Mouse (Mus musculus): Measurements from ENCODE around the gene Pou6f1. TPM values are rescaled to one million over a fixed set of nuclear protein-coding genes. Genes with fewer than 3 reads are reported as not detected.
"Not testable (repeated sequence)": the region's sequence is repeated elsewhere in the genome, so short reads cannot be mapped to it uniquely, and the experiment has no call there.

Pou6f1 gene
- total RNA-seq, 2 experiments from 2014 or later, result 119 to 127 TPM

DNA sequence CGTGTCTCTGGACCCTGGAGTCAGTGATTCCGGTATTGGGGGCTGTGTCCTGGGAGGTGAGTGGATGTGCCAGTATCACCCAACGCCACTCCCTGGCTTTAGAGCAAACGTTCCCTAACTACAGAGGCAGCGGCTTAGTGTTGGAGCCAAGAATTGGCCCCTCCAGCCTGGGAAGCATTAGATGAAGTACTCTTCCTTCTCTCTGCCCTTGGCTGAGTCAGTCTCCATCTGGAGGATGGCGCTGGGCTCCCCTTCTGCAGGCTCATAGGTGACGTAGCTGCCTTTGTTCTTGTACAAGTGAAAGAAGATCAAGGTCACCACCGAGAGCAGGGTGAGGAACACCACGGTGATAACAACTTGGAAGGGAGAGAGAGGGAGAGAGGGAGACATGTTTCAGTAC, 21.9 kb upstream of the Pou6f1 start:
- peak in 1 of 2 experiments; percentile 10 for DNase-seq (ENCODE audit: low spot score in 2 of 2)

- no peak for DNase-seq (ENCODE audit: low spot score in 2 of 2)
Measured at GRCm38 (mm10) chr15:100619200-100619599, 19.4 kb upstream of the Pou6f1 start.

DNA sequence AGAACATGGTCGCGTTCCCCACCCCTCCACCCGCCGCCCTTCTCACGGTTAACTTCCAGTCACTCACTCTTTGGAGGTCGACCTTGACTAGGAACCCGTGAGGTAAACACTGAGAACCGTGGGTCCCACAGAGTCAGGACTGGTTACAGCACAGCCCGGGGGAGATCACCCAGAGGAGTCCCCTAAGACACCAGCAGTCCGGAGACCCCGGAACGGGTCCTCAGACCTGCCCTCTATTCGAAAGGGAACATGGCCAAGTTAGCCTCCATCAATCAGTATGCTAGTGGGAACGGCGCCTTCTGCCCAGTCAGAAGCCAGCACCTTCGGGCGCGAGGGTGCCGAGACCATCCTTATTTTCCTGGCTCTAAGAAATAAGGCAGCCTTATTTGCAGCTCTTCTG, 16.4 kb upstream of the Pou6f1 start:
- no peak for DNase-seq (ENCODE audit: low spot score in 2 of 2)

DNA sequence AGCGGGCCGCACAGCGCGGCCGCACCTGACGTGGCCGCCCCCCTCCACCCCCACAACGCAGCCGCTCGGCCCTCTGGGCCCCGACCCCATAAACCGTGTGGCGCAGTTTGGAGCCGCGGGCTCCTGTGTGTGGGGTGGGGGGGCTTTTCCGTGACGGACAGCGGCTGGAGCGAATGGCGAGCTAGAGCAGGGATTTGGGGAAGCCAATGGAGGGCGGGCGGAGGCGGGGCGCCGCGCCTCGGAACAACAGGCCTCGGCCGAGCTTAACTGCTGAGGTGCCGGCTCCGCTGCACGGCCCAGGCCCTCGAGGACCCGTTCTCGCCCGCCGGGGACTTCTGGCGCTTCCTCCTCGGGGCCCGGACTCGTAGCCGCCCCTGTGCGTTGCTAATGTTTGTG, 16.0 kb upstream of the Pou6f1 start:
- peak; percentile 89 to 90 for DNase-seq (ENCODE audit: low spot score in 2 of 2)

- peak; percentile 98 to 99 for DNase-seq (ENCODE audit: low spot score in 2 of 2)
Measured at GRCm38 (mm10) chr15:100614996-100615824, 15.4 kb upstream of the Pou6f1 start, which contains the start of gene Dazap2. Dazap2 (plus strand) TSS chr15:100615349.

DNA sequence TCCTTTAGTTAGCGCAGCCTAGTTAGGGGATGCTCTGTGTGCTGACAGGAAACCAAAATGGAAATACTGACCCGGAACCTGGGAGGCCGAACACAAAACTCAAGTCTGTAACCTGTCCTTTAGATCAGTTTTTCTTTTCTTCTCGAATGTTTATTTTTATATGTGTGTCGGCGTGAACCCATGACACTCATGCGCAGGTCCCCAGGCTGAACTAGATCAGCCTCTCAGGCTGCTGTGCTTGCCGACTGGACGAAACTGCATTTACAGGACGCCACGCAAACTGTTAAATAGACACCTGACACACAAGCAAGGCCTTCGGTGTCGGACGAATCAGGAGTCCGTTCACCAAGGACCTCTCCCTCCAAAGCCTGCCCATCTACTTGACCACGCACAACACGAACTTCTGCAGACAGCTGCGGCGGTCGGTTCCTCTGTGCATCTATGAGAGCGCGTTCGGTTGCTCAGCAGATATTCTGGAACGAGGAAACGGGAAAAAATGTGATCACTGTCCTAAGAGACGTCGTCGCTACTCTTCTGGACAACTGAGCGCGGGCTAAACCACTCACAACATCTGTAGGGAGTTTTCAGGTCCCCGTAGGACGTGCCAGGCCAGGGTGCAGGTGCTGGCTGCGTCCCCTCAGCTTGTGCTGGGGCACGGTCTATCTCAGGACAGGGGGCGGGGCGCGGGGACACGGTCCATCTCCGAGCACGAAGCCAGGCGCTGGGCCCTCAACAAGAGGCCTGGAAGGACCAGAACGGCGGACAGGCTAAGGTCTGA, 14.6 kb upstream of the Pou6f1 start:
- DNase-seq (ENCODE audit: low spot score in 2 of 2), result no peak

DNA sequence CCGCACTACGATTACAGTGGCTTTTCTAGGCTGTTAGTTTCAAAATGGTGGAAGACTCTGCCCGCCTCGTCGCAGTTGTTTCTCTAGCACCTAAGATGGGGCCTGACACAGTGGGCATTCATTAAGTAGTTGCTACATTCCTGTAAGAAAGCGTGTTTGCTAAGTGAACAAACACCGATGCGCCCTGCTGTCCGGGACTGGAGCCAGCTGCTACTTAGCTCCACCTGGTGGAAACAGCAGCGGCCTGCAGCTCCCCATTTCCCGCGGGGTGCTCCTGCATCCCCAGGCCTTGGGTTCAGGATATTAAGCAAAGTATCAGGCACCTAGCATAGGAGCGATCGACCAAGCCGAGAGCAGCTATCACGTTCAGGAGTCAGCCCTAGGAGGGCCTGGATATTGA, 13.8 kb upstream of the Pou6f1 start:
- DNase-seq (ENCODE audit: low spot score in 2 of 2), result peak; percentile 76 to 78

- DNase-seq (ENCODE audit: low spot score in 2 of 2), result peak in 1 of 2 experiments; percentile 17
Measured at GRCm38 (mm10) chr15:100612432-100612831, 12.6 kb upstream of the Pou6f1 start.

DNA sequence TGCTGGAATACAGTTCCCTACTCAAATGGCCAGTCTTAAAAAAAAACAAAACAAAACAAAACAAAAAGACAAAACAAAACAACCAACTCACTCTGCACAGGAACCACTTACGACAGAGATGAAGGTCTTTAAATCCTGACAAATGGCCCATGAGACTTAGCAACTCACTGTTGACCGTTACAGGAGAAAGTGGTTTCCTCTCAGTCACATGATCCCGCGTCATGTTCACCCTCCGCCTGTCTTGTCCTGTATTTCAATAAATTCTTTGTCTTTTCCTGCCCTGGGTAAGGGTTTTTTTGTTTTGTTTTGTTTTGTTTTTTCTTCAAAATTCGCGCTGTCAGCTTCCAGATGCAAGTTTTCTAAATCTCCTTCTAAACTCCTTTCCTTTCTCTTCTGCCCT, 12.2 kb upstream of the Pou6f1 start:
- DNase-seq (ENCODE audit: low spot score in 2 of 2), result no peak

GRCm38 (mm10) chr15:100606677-100607076, 6.9 kb upstream of the Pou6f1 start:
- DNase-seq (ENCODE audit: low spot score in 2 of 2), result not testable (repeated sequence)

DNA sequence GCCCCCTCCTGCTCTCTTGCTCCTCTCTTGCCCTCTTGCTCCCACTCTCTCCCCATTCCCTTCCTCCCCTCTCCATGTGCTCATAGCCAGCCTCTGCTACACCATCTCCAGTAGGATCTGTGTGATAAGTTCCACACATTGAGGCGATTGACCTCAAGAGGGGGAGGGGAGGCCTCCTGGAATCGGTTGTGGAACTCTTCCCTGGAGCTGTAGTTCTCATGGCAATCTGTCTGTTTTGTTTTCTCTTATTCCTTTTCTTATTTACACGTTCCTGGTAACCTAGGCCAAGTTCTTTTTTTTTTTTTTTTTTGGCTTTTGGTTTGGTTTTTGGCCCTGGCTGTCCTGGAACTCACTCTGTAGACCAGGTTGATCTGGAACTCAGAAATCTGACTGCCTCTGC, 1.9 kb upstream of the Pou6f1 start:
- DNase-seq (ENCODE audit: low spot score in 2 of 2), result no peak

- no peak for DNase-seq (ENCODE audit: low spot score in 2 of 2)
Measured at GRCm38 (mm10) chr15:100600696-100601272, 1.0 kb upstream of the Pou6f1 start.

DNA sequence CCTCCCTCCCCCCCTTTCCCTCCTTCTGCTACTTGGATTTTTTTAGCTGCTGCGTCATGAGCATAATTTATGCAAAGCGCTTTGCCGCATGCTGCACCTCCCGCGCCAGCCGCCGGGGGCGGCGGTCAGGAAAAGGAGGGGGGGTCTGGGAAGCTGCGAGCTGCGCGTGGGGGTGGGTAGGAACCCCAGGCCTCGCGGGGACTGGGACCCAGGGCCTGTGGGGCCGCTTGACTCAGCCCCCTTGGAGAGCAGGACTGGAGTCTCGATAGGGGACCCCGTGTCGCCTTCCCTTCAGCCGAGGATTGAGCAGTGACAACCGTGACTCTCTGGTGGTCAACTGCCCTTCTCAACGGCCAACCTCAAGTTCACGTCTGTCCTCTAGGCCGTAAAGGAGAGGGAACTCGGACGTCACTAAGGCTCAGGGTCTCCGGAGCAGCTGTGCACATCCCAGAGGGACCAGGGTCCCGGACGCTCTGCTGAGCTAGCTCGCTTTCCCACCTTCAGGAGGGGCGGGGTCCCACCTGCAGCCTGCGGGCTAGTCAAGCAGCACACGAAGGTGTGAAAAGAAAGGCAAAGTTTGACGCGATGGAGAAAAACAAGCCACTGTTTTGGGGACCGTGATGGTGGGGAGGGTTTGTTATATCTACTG, 387 bp upstream of the Pou6f1 start:
- peak; percentile 68 to 70 for DNase-seq (ENCODE audit: low spot score in 2 of 2)

- peak; percentile 23 to 36 for DNase-seq (ENCODE audit: low spot score in 2 of 2)
Measured at GRCm38 (mm10) chr15:100598883-100599275, 905 bp downstream of the Pou6f1 start.

- DNase-seq (ENCODE audit: low spot score in 2 of 2), result no peak
Measured at GRCm38 (mm10) chr15:100598287-100598882, 1.4 kb downstream of the Pou6f1 start.

DNA sequence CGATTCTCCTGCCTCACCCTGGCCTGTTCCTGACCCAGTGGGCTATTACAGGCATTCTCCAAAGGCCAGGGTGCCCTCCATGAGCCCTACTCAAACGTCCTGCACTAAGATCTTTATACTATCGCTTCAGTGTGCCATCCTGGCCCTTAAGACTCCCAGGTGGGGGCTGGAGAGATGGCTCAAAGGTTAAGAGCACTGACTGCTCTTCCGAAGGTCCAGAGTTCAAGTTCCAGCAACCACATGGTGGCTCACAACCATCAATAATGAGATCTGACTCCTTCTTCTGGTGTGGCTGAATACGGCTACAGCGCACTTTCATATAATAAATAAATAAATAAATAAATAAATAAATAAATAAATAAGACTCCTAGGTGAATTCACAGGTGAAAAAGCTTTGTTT, 7.0 kb downstream of the Pou6f1 start:
- DNase-seq (ENCODE audit: low spot score in 2 of 2), result no peak

GRCm38 (mm10) chr15:100590436-100590835, 9.3 kb downstream of the Pou6f1 start:
- no peak for DNase-seq (ENCODE audit: low spot score in 2 of 2)

DNA sequence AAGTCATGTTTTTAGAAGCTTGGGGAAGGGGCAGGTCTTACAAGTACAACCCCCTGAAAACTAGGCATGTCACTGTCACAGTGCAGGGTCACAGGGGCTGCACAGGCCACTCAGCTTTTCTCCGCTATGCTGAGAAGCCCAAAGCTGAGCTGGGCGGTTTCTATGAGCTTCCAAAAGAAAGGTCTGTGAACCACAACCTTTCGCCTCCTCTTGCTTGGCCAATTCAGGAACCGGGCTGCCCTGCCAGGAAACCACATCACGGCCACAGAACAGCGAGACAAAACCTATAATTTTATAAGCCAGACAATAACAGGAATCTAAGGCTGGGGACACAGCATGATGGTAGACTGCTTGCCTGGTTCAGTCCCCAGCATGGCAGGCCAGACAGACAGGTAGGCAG, 11.5 kb downstream of the Pou6f1 start:
- no peak for DNase-seq (ENCODE audit: low spot score in 2 of 2)

- no peak for DNase-seq (ENCODE audit: low spot score in 2 of 2)
Measured at GRCm38 (mm10) chr15:100587166-100587565, 12.6 kb downstream of the Pou6f1 start.

- DNase-seq (ENCODE audit: low spot score in 2 of 2), result no peak
Measured at GRCm38 (mm10) chr15:100585931-100586330, 13.9 kb downstream of the Pou6f1 start.

DNA sequence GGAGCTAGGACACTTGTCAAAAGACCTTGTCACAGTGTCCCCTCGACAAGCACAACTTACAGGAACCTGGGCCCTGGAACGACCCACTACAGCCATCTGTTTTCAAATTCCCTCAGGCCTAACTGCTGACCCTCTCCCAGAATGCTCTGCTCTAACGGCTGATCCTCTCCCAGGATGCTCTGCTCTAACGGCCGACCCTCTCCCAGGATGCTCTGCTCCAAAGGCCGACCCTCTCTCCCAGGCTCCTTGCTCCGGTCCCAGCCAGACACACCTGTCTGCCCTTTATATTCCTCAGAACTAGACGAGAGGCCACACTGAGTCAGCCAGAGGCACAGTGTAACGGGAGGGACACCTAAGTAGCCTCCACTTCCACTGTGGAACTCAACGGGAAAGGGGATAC, 19.7 kb downstream of the Pou6f1 start:
- no peak for DNase-seq (ENCODE audit: low spot score in 2 of 2)

Measured in left cerebral cortex, adult 18-20 months (tissue).